Mouse (Mus musculus) erythroblast, embryonic 14.5 days (primary cell): ENCODE results near the gene Fasn.

ENCODE experiments used
- GATA1 ChIP-seq: IDR thresholded peaks from 2 replicates; pipeline ENCODE4 v1.6.1; 2012; ENCODE audit warnings: low read length, inconsistent platforms, mixed read lengths
- TAL1 ChIP-seq: IDR thresholded peaks from 3 replicates; pipeline ENCODE4 v1.6.1; 2012; ENCODE audit warnings: low read length, inconsistent platforms, mixed read lengths

GRCm38 (mm10) chr11:120792652-120793051 lies 31.7 kb downstream of the Fasn start:
- TF ChIP-seq GATA1 (no peak), TAL1 (no peak)
